Mouse (Mus musculus) liver, postnatal 0 days (tissue): ENCODE measurements around the gene Phospho1. TPM values are rescaled to one million over a fixed set of nuclear protein-coding genes. Genes with fewer than 3 reads are reported as not detected.

Experiments used
- ATAC-seq: fragments of 200-750 bp; cut with Nextera tagmentation; 2 replicates; pipeline ENCODE4 v1.8.0; 2017; ENCODE audit warnings: mild to moderate bottlenecking, moderate library complexity
- DNase-seq: peaks from one replicate; pipeline ENCODE4 v3.0.0-alpha.2; 2016
- H3K27ac ChIP-seq: fragments of 300-500 bp; sonication (generic); 2 replicates; pipeline ENCODE4 v1.5.1; 2014; ENCODE audit warnings: antibody characterized with exemption, moderate library complexity, mild to moderate bottlenecking, low read depth
- H3K27me3 ChIP-seq: fragments of 300-500 bp; sonication (generic); 2 replicates; pipeline ENCODE4 v1.6.1; 2014; ENCODE audit warnings: low read length, control low read depth, mixed read lengths; ENCODE audit not compliant: insufficient read depth
- H3K36me3 ChIP-seq: fragments of 300-500 bp; sonication (generic); replicated peaks from 2 replicates; pipeline ENCODE4 v1.6.1; 2014; ENCODE audit warnings: mild to moderate bottlenecking, control low read depth, low read length, moderate library complexity, mixed read lengths; ENCODE audit not compliant: insufficient read depth
- H3K4me1 ChIP-seq: fragments of 300-500 bp; sonication (generic); 2 replicates; pipeline ENCODE4 v1.6.1; 2014; ENCODE audit warnings: antibody characterized with exemption, mild to moderate bottlenecking, control low read depth; ENCODE audit not compliant: insufficient read depth
- H3K4me2 ChIP-seq: fragments of 300-500 bp; sonication (generic); 2 replicates; pipeline ENCODE4 v1.6.1; 2014; ENCODE audit warnings: low read depth, mild to moderate bottlenecking, low read length, moderate library complexity, mixed read lengths
- H3K4me3 ChIP-seq: fragments of 300-500 bp; sonication (generic); 2 replicates; pipeline ENCODE4 v1.5.1; 2014; ENCODE audit warnings: low read depth, low read length
- H3K9ac ChIP-seq: fragments of 300-500 bp; sonication (generic); replicated peaks from 2 replicates; pipeline ENCODE4 v1.6.1; 2014; ENCODE audit warnings: mild to moderate bottlenecking, moderate library complexity
- H3K9me3 ChIP-seq: fragments of 300-500 bp; sonication (generic); 2 replicates; pipeline ENCODE4 v1.6.1; 2016; ENCODE audit warnings: mild to moderate bottlenecking, control low read depth, low read length, mixed read lengths
- CTCF ChIP-seq: sonication (generic); IDR thresholded peaks from 2 replicates; pipeline ENCODE4 v1.5.1; 2016; ENCODE audit warnings: antibody characterized with exemption, low read depth
- EP300 ChIP-seq: IDR thresholded peaks from 2 replicates; pipeline ENCODE4 v1.6.1; 2016; ENCODE audit warnings: antibody characterized with exemption, low read depth, mild to moderate bottlenecking
- WGBS: fragments of 180-500 bp; shearing (Covaris S2); extraction: QIAGEN DNeasy Blood & Tissue Kit; methylation state at CpG from one replicate; pipeline ENCODE4 v1.1.7; 2014; ENCODE audit not compliant: insufficient replicate concordance; 5-methylcytosine and 5-hydroxymethylcytosine counted together
- polyA plus RNA-seq: library from polyadenylated mRNA; unstranded; fragments of >200 nt; fragmentation: Nextera tagmentation; extraction: Ambion mirVana; gene quantifications from 2 replicates; pipeline ENCODE4 v1.2.1, GENCODE M21; 2015

The Phospho1 gene
- polyA plus RNA-seq, 1 experiment from 2014 or later = 1.9 TPM

DNA sequence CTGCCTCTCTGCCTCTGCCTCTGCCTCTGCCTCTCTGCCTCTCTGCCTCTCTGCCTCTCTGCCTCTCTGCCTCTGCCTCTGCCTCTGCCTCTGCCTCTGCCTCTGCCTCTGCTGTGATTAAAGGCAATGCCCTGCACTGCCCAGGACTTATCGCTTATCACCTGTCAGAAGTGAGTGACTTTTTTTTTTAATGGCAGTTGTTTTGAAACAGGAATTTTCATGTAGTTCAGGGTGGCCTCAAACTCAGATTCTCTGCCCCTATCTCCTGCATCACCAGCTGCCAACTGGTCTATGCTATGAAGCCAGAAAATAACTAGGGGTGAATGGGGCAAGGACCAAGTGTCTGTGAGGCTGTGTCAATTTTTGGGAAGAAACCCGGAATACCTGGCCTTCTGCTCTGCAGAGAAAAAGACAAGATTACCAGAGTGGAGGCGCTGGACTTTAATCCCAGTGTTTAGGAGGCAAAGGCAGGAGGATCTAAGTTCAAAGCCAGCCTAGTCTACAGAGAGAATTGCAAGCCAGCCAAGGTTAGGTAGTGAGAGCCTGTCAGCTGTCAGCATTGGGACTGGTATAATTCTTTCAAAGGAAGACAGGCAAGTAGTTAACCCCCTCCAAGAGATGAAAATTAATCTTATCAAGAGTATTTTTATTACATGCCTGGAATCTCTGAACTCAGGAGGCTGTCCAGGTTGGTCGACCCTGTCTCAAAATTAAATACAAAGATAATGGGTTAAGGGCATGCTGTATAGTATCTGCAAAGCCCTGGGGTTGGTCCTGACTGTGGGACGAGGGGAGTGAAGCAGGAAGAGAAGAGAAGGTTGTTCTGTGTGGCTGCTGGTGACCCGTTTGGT, 2.2 kb downstream of the Phospho1 start:
- no peaks in the 10 kb centered on the region for H3K9me3 ChIP-seq
- H3K36me3 ChIP-seq = no peaks in the 10 kb centered on the region; the same call in 1 of the 2 replicates
- H3K9ac ChIP-seq = peak overlapping the region; percentile 8; the same call in 1 of the 2 replicates
- H3K27me3 ChIP-seq = peaks cover 33% of the 10 kb centered on the region
- peak overlapping the region; percentile 48 for H3K4me2 ChIP-seq
- H3K4me3 ChIP-seq = 0 out of 2 replicates have a peak overlapping the region, but pooled peaks have one; percentile 0
- 44% methylated on average over 6 of the region's 6 CpGs for WGBS
- no peak for TF ChIP-seq CTCF
- TF ChIP-seq EP300 = peak; percentile 37; the same call in 1 of the 2 replicates
- DNase-seq (no peak), ATAC-seq (no peak)
- H3K27ac ChIP-seq = no peak overlapping the region
- peaks cover 38% of the 10 kb centered on the region for H3K4me1 ChIP-seq

DNA sequence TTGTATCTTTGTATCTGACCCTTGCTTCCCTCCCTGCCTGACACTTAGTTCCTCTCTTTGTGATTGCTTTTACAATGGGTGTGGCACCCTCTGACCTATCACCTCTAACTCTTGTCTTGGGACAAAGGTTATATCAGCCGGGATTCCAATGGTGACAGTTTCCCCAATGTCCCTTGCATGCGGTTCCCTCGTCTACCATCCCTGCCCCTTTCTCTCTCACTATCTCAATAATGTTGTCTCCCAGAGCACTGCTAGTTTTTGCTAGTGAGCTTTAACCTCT, 2.8 kb downstream of the Phospho1 start:
- H3K36me3 ChIP-seq = peaks cover 2% of the 10 kb centered on the region; the same call in 1 of the 2 replicates
- no peak for ATAC-seq
- peaks cover 38% of the 10 kb centered on the region for H3K27me3 ChIP-seq
- H3K4me3 ChIP-seq = 0 out of 2 replicates have a peak overlapping the region, but pooled peaks have one; percentile 1
- TF ChIP-seq EP300 (no peak), CTCF (no peak)
- WGBS = 6% methylated on average over 3 of the region's 3 CpGs
- H3K9me3 ChIP-seq = no peaks in the 10 kb centered on the region
- H3K27ac ChIP-seq = no peak overlapping the region
- H3K4me2 ChIP-seq = peak overlapping the region; percentile 48
- H3K4me1 ChIP-seq = peaks cover 42% of the 10 kb centered on the region
- H3K9ac ChIP-seq = no peak overlapping the region
- no peak for DNase-seq

DNA sequence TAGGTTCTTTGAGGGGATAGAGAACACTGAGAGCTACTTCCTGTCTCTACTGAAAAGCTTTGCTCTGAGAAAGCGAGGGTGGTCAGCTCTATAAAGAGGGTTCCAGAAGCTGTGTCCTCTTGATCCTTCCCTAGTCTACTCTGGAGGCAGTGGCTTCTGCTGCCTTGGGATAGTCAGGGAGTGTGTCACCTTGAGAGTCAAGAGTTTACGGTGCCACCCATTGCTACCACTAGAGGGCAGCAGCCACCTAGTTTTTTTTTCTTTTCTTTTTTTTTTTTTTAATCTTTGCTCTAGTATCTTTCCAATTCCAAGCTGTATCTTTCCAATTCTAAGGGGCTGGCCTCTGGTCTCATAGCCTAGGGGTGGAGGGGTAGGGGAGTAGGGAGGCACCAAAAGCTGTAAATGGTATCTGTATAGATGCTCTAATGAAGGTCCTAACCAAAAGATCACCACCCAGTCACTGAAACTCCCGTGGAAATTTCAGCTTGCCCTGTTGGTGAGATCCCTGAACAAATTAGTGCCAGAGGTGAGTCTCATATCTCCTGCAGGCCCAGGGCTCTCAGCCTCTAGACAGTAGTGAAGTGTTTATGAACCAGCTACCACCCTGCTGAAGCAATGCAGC, 3.3 kb downstream of the Phospho1 start:
- H3K36me3 ChIP-seq = peaks cover 5% of the 10 kb centered on the region; the same call in 1 of the 2 replicates
- TF ChIP-seq EP300 (no peak), CTCF (peak; percentile 85)
- 12% methylated on average over 3 of the region's 3 CpGs for WGBS
- H3K27ac ChIP-seq = no peak overlapping the region
- no peaks in the 10 kb centered on the region for H3K9me3 ChIP-seq
- H3K9ac ChIP-seq = no peak overlapping the region
- peak; percentile 78 for DNase-seq
- H3K4me2 ChIP-seq = peak overlapping the region; percentile 48
- peaks cover 43% of the 10 kb centered on the region for H3K27me3 ChIP-seq
- ATAC-seq = no peak
- H3K4me3 ChIP-seq = 0 out of 2 replicates have a peak overlapping the region, but pooled peaks have one; percentile 1
- H3K4me1 ChIP-seq = peaks cover 44% of the 10 kb centered on the region

DNA sequence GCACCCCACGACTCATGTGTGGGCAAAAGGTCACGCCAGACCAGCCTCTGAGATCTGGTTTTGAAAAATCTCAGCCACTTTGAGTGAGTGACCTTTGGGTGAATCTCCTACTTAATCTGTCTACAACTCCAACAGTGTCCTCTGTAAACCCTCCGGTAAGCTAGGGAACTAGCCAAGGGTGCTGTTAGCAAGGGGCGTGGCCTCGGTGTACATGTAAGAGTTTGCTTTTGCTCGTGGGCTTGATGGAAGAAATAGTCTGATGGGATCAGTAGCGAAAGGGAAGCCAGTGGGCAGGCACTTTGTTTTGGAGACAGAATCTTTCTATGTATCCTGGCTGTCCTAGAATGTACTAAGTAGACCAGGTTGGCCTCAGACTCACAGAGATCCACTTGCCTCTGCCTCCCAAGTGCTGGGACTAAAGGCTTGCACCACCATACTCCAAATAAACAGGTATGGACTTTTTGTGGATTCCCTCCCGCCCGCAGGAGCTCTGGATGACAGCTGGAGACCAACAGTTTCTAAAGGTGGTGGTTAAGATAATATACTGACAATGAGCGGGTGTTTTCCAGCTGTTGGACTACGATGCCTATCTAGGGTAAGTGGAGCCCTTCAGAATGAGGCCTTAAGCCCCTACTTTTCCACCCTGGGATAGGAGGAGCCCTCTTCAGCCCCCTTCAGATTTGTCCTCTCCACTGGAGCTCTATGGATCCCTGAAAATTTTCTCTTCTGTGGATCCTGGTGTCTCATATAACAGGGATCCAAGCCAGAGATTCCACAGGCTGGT, 4.1 kb downstream of the Phospho1 start:
- peaks cover 51% of the 10 kb centered on the region for H3K27me3 ChIP-seq
- TF ChIP-seq CTCF = no peak
- no peak for TF ChIP-seq EP300
- peaks cover 5% of the 10 kb centered on the region; the same call in 1 of the 2 replicates for H3K36me3 ChIP-seq
- no peak overlapping the region for H3K4me2 ChIP-seq
- no peak overlapping the region for H3K9ac ChIP-seq
- no peaks in the 10 kb centered on the region for H3K9me3 ChIP-seq
- DNase-seq (no peak), ATAC-seq (no peak)
- no peak overlapping the region for H3K4me3 ChIP-seq
- H3K27ac ChIP-seq = no peak overlapping the region
- WGBS = 49% methylated on average over 11 of the region's 11 CpGs
- H3K4me1 ChIP-seq = peaks cover 38% of the 10 kb centered on the region

DNA sequence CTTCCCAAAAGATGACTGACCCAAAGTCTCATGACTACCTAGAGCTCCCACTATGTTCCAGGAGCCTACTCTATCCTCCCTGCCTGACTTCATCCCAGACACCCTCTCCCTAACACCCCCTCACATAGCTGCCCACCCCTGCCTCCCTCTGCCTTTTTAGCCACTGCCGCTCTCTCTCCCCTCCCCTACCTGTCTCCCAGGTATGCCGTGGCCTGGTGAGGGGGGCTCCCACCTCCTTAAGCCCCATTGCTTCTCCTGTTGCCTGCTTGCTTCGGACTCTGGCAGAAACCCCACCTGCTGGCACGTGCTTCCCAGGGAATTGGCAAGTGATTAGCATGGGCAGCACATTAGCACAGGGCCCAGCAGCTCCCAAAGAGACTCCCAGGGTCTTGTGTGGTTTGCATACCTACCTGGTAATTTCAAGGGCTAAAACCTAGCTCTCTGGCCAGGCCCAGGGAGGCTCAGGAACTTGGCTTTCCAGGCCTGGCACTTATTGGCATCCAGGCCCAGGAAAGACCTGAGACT, 5.3 kb downstream of the Phospho1 start:
- Histone ChIP-seq H3K36me3 (peaks cover 5% of the 10 kb centered on the region; the same call in 1 of the 2 replicates), H3K9me3 (no peaks in the 10 kb centered on the region), H3K4me2 (no peak overlapping the region), H3K27me3 (peaks cover 54% of the 10 kb centered on the region), H3K4me3 (no peak overlapping the region), H3K9ac (no peak overlapping the region), H3K4me1 (peaks cover 42% of the 10 kb centered on the region), H3K27ac (no peak overlapping the region)
- TF ChIP-seq EP300 (no peak), CTCF (no peak)
- no peak for DNase-seq
- no peak for ATAC-seq
- WGBS = 59% methylated on average over 4 of the region's 4 CpGs
